Mouse (Mus musculus) R1 (cell line): ENCODE data around the gene Arl4c.

Source experiments
- DNase-seq: peaks from one replicate; pipeline ENCODE4 v3.0.0-alpha.2; 2018; ENCODE audit warnings: low read depth, low spot score

Arl4c gene

DNA sequence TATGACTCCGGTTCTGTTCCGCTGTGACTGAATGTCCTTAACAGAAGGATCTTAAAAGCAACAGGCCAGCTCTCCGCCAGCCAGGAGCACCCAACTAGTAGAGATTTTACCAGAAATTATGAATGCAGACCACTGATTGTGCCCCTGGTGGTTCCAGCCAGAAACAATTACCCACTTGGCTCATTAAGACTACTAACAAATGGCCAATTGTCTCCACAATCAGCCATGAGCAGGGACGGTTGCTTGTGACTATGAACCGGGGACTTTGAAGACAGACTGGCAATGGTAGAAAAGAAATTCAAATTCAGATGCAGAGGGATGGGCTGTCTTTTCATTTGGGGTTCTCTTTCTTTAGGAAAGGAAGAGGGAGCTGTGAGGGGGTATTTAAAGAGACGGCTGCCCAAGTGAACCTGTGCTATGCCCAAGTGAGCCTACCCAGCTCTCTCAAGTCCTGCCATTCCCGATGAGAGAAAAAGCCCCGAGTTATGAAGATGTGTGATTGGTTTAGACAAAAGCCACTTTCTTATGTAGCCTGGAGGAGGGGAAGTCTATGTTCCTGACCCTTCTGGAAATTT lies 78.4 kb downstream of the Arl4c start:
- DNase-seq, result no peak
